Mouse (Mus musculus) cerebellum, postnatal 36 days (tissue): ENCODE data around the gene Tecta.

ENCODE experiments used
- DNase-seq, 2 experiments: peaks; one replicate each; pipeline ENCODE4 v3.0.0; 2021 to 2022; ENCODE audit warnings: mixed read lengths in 2 of 2

The Tecta gene

GRCm38 (mm10) chr9:42399829-42400228, at the start of gene Tecta:
Tecta (minus strand) TSS chr9:42399929.
- DNase-seq = no peak

DNA sequence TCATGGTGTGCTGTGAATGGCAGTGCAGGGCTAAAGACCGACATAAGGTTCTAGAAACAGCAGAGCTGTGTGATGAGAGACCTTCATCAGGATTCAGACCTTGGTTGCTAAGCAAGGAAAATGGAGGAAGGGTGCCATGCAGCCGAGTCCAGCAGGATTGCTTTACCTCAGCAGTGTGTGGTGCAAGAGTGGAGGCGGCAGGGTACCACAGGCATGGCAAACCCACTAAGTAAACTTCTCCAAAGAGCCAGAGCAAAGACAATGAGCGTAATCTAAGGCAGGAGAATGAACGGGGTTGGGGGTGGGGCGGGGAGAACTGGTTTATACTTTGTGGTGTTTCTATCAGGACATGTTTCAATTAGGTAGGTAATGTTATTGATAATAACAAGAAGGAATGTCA, 49.3 kb upstream of the Tecta start:
- DNase-seq = no peak

DNA sequence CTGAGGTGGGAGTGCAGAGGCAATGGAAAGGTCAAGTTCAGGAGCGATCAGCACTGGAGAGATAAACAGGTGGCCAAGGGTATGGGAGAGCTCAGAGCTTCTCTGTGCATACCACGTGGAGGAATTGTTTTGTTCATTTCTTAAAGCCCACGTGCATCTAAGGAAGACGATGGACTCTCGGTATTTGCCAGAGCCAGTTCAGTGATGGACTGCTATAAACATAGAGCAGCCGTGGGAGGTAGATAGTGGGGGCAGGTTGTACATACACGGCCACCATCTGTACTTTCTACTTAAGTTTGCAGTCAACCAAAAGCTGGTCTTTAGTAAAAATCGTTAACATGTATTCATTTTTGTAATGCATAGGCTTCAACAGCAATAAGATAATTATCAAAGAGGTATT, 42.4 kb upstream of the Tecta start:
- DNase-seq = no peak

GRCm38 (mm10) chr9:42441234-42441633, 41.5 kb upstream of the Tecta start:
- DNase-seq = no peak

GRCm38 (mm10) chr9:42439446-42439845, 39.7 kb upstream of the Tecta start:
- DNase-seq = no peak

DNA sequence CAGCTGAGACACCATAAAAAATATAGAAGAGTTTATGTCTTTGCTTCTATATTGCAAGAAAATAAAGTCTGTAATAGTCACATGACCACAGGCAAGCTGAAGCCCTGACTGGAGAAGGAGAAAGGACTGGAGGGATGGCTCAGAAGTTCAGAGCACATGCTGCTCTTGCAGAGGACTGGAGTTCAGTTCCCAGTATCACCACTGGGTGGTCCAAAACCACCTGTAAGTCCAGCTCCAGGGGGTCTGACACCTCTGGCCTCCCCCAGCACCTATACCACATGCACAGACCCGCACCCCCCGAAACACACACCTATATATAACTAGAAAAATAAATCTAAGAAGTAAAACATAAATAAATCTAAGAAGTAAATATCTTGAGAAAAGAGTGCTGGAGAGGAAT, 32.4 kb upstream of the Tecta start:
- DNase-seq = no peak

DNA sequence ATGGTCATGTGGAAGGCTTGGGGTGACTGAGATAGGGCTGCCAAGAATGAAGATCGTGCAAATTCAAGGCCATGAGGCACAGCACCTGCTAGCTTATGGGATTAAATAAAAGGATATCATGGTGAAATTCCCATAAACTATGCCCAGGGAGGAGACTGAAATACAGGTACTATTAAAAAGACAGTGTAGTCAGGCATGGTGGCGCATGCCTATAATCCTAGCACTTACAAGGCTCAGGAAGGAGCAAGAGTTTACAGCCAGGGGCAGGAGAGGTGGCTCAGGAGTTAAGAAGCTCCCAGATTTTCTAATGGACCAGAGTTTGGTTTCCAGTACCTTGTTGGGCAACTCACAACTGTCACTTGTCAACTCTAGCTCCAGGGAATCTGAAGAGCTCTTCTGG, 31.9 kb upstream of the Tecta start:
- no peak for DNase-seq

- DNase-seq = peak; percentile 58 to 60
Observed at GRCm38 (mm10) chr9:42428060-42428924, 28.6 kb upstream of the Tecta start.

DNA sequence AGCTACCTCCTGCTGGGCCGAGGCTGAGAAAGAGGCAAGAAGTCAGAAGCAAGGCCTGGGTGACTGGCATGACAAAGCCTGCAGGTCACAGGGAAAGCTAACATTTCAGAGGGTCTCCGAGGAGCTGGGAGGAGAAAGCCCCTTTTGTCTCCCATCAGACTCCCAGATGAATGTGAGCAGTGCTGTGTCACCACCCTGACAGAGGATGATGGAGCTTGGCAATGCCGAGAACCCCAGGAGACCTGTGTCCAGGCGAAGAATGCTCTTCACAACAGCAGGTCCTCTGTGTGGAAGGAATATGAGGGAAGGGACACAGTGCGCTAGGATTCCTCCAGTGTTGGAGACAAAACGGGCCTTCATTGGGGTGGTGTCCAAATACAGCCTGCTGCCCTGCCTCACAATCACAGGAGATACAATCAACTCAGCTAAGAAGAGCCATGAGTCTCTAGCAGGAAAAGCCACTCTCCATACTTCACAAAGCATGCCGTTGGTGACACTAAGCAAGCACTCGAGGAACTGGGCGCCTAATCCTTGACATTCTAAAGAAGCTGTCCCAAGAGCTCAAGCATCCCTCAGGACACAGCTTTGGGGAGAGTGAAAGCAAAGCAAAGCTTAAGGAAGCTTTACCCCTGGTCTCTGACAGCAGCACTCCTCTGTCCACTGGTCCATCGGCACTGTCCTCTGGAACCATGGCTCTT, 27.1 kb upstream of the Tecta start:
- DNase-seq = no peak

- no peak for DNase-seq
Observed at GRCm38 (mm10) chr9:42423649-42424048, 23.9 kb upstream of the Tecta start.

DNA sequence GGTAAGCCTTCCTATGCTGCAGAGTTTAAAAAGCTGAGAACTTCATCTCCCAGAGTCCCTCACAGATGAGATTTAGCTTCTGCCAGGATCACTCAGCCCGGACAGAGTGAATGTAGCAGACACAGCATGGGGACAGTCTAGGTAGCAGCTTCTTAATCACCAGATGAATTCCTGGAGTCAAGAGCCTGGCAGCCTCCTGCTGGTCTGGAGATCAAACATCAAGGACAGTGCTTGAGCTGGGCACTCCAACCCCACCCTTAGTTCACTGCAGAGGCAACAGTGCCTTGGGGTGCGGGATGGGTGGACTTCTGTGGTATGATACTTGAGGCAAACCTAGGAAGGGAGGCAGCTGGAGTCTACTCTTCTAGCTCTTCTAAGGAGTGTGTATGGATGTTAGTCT, 20.0 kb upstream of the Tecta start:
- no peak for DNase-seq

DNA sequence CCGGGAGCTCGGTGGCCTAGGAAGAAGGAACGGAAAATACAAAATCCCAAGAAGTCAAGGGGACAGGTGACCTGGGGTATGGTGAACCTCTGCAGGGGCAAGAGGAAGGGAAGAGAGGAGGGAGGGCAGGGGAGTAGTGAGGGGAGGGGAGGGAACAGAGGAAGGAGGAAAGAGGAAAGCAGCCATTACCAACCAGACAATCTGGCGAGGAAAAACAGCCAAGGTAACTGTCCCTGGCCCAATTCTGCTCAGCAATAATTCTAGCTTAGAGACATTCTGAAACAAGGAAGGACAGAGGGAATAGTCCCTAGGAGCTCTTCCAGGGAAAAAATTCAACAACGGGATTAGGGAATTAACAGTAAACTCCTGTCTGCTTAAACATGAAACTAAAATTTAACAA, 19.1 kb upstream of the Tecta start:
- peak; percentile 13 to 30 for DNase-seq

DNA sequence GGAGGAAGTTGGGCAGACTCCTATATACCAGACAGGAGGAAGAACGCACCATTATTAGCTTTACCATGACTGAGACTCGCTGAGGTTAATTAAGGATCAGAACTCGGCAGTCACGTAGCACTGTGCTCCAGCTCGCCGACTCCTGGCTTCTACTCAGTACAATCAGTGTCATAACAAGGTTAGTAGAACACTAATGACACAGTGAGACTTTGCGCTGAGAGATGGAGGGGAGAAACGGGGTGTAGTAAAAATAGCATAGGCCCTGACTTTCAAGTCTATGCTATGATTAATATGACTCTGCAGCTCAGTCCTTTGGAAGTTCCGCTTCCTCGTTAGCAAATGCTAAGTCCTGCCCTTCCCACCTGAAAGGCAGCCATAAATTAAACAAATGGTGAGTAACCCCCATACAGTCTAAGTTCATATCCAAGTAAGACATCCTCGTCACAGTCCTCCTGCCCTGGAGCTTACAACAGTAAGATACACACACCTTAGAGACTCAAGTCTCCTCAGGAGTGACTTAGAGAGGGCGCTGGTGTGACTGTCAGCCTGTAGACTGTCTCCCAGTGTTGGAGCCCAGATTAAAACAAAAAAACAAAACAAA, 17.7 kb upstream of the Tecta start:
- no peak for DNase-seq

GRCm38 (mm10) chr9:42415184-42415583, 15.5 kb upstream of the Tecta start:
- DNase-seq = no peak

DNA sequence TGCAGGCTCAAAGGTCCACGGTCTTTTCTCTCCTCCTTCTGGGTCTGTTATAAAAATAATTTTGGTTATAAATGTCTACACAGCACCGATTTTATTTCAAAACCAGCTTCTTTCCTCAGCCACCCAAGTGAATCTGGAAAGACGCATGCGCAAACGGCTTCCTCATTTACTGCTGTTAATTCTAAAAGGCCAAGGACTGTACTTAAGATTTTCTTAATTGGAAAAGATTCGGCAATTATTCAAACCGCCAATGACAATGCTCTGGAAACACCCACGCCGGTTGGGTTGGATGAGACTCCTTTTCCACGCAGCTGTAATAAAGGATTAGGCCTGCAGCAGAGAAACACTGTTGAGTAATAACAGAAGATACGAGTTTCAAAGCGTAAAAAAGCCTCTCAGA, 13.6 kb upstream of the Tecta start:
- no peak for DNase-seq

GRCm38 (mm10) chr9:42411296-42411695, 11.6 kb upstream of the Tecta start:
- DNase-seq = no peak

- DNase-seq = no peak
Observed at GRCm38 (mm10) chr9:42405736-42406135, 6.0 kb upstream of the Tecta start.

DNA sequence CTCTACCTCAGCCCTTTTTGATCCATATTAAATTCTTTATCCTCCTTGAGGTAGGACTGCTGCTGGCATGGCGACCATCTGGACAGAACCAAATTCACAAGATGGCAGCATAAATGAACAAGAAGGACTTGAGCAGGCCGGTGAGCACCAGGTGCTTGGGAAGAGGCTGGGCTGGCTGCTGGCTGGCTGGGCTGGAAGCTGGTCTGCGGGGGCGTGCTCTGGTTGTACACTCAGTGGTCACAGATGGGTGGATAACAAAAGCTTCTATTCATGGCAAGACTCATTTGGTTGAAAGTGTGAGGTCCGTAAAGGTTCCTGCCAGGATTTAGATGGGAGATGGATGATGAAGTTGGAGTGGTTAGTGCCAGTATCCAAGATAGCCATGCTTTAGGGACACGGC, 1.8 kb upstream of the Tecta start:
- no peak for DNase-seq

DNA sequence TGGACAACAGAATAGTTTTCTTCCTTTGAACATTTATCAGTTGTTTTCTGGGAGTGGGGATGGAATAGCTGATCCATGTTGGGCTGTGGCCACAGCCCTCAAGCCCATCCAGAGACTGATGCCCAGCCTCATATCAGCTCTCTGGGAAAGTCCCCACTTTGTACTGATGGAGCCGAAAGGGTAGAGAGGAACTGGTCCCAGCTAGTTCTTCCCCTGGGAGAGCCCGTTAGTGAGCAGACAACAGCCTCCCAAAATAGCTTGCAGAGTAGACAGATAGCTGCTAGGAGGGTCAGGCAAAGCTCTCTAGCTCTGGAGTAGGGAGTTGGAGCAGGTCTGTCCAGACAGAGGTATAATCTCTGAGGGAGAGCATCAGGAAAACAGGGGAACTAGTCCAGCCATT, 3.6 kb downstream of the Tecta start:
- DNase-seq = no peak

GRCm38 (mm10) chr9:42394903-42395302, 4.8 kb downstream of the Tecta start:
- DNase-seq = no peak

DNA sequence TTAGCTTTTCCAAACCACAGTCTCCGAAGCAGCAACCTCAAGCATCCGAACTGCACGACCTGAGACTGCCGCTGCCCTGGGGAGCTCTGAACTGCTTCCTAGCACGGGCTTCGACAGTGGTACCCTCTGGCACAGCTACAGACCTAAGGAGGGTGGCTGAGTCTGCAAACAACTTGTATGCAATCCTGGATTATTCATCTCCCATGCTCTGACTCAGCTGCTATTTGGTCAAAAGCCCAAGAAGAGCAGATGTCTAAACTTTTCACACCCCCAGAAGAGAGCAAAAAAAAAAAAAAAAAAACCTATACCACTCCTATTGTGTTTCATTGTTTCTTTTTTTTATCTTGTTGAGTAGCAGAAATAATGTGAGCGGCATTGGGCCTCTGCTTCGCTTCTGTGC, 5.4 kb downstream of the Tecta start:
- DNase-seq = no peak

GRCm38 (mm10) chr9:42392927-42393326, 6.8 kb downstream of the Tecta start:
- DNase-seq = no peak

- DNase-seq = peak in 1 of 2 experiments; percentile 8
Observed at GRCm38 (mm10) chr9:42388490-42388889, 11.2 kb downstream of the Tecta start.

DNA sequence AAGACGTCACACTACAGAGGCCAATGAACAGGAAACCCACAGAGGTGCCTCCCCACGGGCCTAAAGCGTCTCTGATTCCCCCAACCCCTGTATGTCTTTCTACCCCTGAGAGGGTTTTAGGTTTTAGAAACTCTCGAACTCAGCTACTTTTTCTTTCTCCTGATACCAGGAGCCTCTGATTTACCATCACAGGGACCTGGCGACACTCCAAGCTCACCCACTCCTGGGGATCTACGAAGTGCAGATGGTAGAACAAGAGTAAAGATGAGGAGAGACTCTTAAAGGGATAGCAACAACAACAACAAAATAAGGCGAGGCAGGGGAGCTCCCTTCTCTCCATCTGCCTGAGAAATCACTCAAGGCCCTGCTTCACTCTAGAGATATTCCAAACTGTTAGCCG, 12.7 kb downstream of the Tecta start:
- DNase-seq = no peak
